Mouse (Mus musculus) cerebellum, postnatal 36 days (tissue): Measurements from ENCODE around the gene C130032M10Rik.

Experiments used
- DNase-seq, 2 experiments: peaks; one replicate each; pipeline ENCODE4 v3.0.0; 2021 to 2022; ENCODE audit warnings: mixed read lengths in 2 of 2

C130032M10Rik gene

GRCm38 (mm10) chr9:114550033-114550432 is 34.5 kb downstream of the C130032M10Rik start:
- DNase-seq, result no peak

- no peak for DNase-seq
Measured at GRCm38 (mm10) chr9:114553828-114554227, 38.3 kb downstream of the C130032M10Rik start.

DNA sequence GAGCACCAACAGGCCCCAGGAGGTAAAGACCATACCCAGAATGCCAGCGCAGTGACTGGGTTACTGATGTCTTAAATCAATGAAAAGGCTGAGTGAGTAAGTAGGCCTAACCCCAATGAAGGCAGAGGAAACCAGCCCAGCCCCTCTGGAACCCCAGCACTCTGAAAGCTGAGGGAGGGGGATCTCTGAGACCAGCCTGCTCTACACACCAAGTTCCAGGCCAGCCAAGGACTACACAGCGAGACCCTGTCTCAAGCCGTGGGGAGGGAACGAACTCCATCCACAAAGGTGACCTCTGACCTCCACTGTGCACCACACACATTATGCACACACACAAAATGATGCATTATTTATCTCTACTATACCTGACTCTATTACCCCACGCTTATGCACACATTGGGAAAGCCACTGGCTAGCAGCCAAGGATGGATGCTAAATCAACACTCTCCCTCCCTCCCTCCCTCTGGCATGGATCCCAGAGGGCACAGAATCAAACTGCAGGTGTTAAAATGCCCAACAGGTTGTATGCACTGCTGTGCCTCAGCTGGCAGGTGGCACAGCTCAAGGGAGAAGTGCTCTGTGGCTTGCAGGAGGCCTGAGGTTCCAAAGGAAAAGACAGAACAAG is 39.0 kb downstream of the C130032M10Rik start:
- no peak for DNase-seq

DNA sequence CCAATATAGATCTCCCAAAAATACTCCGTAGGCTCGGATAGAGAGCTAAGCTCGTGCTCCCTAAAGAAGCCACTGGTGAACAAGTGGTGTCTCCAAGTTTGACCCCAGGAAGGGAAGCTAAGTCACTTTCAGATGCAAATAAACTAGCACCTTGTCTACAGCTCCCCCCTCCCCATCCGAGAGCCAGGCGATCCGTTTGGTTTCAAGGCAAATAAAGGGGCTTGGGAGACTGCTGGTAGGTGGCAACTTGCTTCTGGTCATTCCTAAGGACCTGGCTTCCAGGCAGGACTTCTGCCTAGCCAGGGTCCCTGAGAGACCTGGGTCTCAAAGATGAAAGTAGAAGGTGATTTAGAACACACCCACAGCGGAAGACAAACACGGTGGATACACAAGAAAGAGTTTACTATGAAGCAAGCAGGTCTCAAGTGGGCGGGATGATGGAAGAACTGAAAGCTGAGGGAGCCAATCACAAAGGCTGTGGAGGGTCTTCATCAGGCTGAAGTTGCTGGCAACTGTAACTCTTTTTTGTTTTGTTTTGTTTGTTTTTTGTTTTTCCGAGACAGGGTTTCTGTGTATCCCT is 40.9 kb downstream of the C130032M10Rik start:
- DNase-seq, result no peak

DNA sequence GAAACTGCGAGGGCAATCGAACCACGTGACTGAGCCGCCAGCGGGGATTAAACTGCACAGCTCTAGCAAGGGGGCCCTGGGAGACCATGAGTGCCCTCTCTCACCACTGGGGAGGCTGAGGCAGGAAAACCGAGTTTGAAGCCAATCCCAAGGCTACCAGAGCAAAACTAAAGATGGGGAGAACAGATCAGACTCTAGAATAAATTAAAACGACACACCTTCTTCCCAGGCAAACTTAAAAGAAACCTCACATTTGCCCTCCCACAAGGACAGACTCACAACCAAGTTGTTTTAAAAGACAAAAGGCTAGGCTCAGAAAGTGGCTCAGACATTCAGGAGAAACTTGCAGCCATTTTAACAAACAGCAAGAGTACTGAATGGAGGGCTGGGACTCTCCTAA is 41.6 kb downstream of the C130032M10Rik start:
- no peak for DNase-seq

GRCm38 (mm10) chr9:114560141-114560540 is 44.6 kb downstream of the C130032M10Rik start:
- no peak for DNase-seq

DNA sequence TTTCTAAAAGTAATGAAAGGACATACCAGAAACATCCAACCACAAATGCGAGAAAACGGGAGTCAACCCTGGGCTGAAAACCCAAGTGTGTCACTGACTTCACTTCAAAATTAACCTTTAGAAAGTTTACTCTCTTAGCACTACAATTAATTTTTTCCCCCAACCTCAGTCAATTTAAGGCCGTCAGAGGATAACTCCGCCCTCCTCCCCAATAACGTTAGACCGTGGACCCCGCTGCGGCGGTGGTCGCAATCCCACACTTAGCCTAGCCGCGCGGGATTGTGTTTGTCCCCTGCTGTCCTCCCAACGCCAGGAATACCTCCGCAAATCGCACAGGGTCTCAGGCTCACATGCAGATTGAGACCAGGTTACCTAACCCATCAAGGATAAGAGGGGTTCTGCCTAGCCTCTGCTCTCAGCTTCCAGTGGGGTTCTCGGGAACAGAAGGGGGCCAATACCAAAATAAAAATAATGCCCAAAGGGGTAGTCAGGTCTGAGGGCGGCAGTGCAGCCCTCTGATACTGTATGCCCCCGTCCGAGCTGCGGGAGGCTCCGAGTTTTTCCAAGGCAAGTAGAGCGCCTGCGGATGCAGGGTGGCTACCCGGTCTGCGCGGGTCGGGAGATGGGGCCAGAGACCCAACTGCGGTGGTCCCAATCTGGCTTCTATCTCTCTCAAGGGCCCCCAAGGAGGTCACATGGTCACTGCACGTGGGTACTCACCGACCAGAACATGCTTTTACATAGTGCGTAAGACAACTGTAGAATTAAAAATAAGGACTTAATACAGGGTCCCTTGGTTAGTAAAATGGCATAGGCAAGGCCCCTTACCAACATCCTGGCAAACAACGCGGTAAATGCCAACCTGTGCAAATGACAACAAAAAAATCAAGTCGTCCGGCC is 45.5 kb downstream of the C130032M10Rik start:
- DNase-seq, result no peak

GRCm38 (mm10) chr9:114561671-114561971 is 46.1 kb downstream of the C130032M10Rik start:
- no peak for DNase-seq

GRCm38 (mm10) chr9:114562031-114562918 is 46.8 kb downstream of the C130032M10Rik start:
- no peak for DNase-seq

GRCm38 (mm10) chr9:114562919-114563751 is 47.6 kb downstream of the C130032M10Rik start:
- no peak for DNase-seq

DNA sequence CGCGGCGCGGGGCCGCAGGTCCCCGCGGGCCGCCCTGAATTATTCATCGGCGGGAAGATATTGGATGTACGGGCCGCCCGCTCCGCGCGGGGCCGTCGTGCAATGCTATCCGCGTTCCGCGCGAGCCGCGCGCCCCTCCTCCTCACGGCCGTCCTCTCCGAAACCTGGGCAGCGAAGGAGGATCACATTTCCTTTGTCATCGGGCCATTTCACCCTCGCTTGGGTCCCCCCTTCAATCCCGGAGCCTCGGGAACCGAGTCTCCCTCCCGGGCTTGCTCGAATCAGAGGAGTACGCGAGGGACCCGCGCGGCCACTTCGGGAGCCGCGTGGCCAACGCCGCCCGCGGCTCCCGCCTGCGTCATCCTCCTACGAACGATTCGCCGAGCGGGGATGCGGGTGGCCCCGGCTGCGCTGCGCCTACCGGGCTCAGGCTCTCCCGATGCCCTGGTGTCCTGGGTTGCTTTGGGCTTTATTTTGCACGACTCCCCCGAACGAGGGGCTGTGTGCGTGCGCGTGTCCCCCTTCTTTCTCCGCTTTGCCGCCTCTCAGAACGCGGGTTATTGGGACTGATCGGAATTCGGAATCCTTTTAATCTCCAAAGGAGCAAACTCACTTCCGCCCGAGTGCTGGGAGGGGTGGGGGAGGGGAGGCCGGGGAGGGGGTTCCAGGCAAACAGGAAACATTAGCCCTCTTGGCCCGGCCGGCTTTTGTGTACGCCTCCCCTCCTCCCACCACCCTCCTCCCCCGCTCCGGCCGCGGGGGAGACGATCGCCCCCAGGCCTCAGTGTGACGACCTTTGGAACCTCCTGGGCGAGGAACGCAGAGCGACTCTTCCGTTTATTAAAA is 48.5 kb downstream of the C130032M10Rik start, which contains the start of gene Trim71:
Gene Trim71 (minus strand): TSS at position 609 of the 846 bp plus-strand sequence.
- no peak for DNase-seq

GRCm38 (mm10) chr9:114564667-114565066 is 49.2 kb downstream of the C130032M10Rik start:
- no peak for DNase-seq
